Mouse (Mus musculus): Measurements from ENCODE around the gene Csnk1g1. TPM values are rescaled to one million over a fixed set of nuclear protein-coding genes. Genes with fewer than 3 reads are reported as not detected.

The Csnk1g1 gene
- polyA plus RNA-seq (2012; rRNA removed): 17.3 and 26.9 TPM in 2 replicates

GRCm38 (mm10) chr9:65908394-65909300 lies at the start of gene Csnk1g1, which contains the start of gene Trip4:
Gene Csnk1g1 (plus strand): TSS chr9:65908924.
Gene Trip4 (minus strand): TSS chr9:65908794.
- TF ChIP-seq CTCF (IDR thresholded peaks at IDR 0.05; ENCODE audit: borderline replicate concordance, extremely low read depth, insufficient read depth, insufficient read length) (peak; percentile 29; the same call in 1 of the 2 replicates), POLR2A (IDR thresholded peaks at IDR 0.05; ENCODE audit: borderline replicate concordance, extremely low read depth, insufficient read depth, insufficient read length, poor library complexity, severe bottlenecking) (no peak; the same call in 1 of the 2 replicates)
- DNase-seq (ENCODE audit: low read depth): peak; percentile 100

GRCm38 (mm10) chr9:65859656-65860055 lies 49.1 kb upstream of the Csnk1g1 start:
- TF ChIP-seq POLR2A (IDR thresholded peaks at IDR 0.05; ENCODE audit: borderline replicate concordance, extremely low read depth, insufficient read depth, insufficient read length, poor library complexity, severe bottlenecking): no peak
- TF ChIP-seq CTCF (IDR thresholded peaks at IDR 0.05; ENCODE audit: borderline replicate concordance, extremely low read depth, insufficient read depth, insufficient read length): no peak
- DNase-seq (ENCODE audit: low read depth): peak; percentile 15

GRCm38 (mm10) chr9:65884564-65885315 lies 24.0 kb upstream of the Csnk1g1 start:
- DNase-seq (ENCODE audit: low read depth): peak; percentile 96
- TF ChIP-seq POLR2A (IDR thresholded peaks at IDR 0.05; ENCODE audit: borderline replicate concordance, extremely low read depth, insufficient read depth, insufficient read length, poor library complexity, severe bottlenecking): peak; percentile 41; the same call in 1 of the 2 replicates
- TF ChIP-seq CTCF (IDR thresholded peaks at IDR 0.05; ENCODE audit: borderline replicate concordance, extremely low read depth, insufficient read depth, insufficient read length): peak; percentile 17; the same call in 1 of the 2 replicates

GRCm38 (mm10) chr9:65890143-65890628 lies 18.5 kb upstream of the Csnk1g1 start, which contains the start of gene Pclaf:
Gene Pclaf (plus strand): TSS chr9:65890237.
- no peak for TF ChIP-seq POLR2A (IDR thresholded peaks at IDR 0.05; ENCODE audit: borderline replicate concordance, extremely low read depth, insufficient read depth, insufficient read length, poor library complexity, severe bottlenecking)
- no peak for TF ChIP-seq CTCF (IDR thresholded peaks at IDR 0.05; ENCODE audit: borderline replicate concordance, extremely low read depth, insufficient read depth, insufficient read length)
- DNase-seq (ENCODE audit: low read depth): peak; percentile 95

- TF ChIP-seq POLR2A (IDR thresholded peaks at IDR 0.05; ENCODE audit: borderline replicate concordance, extremely low read depth, insufficient read depth, insufficient read length, poor library complexity, severe bottlenecking): no peak
- TF ChIP-seq CTCF (IDR thresholded peaks at IDR 0.05; ENCODE audit: borderline replicate concordance, extremely low read depth, insufficient read depth, insufficient read length): no peak
- peak; percentile 28 for DNase-seq (ENCODE audit: low read depth)
These were observed 17.6 kb upstream of the Csnk1g1 start for GRCm38 (mm10) chr9:65891126-65891525.

- TF ChIP-seq CTCF (IDR thresholded peaks at IDR 0.05; ENCODE audit: borderline replicate concordance, extremely low read depth, insufficient read depth, insufficient read length): no peak
- no peak for TF ChIP-seq POLR2A (IDR thresholded peaks at IDR 0.05; ENCODE audit: borderline replicate concordance, extremely low read depth, insufficient read depth, insufficient read length, poor library complexity, severe bottlenecking)
These were observed 11.7 kb upstream of the Csnk1g1 start for GRCm38 (mm10) chr9:65896977-65897376.

GRCm38 (mm10) chr9:65902879-65903278 lies 5.8 kb upstream of the Csnk1g1 start:
- no peak for TF ChIP-seq CTCF (IDR thresholded peaks at IDR 0.05; ENCODE audit: borderline replicate concordance, extremely low read depth, insufficient read depth, insufficient read length)
- TF ChIP-seq POLR2A (IDR thresholded peaks at IDR 0.05; ENCODE audit: borderline replicate concordance, extremely low read depth, insufficient read depth, insufficient read length, poor library complexity, severe bottlenecking): no peak
- no peak for DNase-seq (ENCODE audit: low read depth)

More at GRCm38 (mm10) chr9:65896977-65897376, 11.7 kb upstream of the Csnk1g1 start:
- no peak for DNase-seq (ENCODE audit: low read depth)

GRCm38 (mm10) chr9:65903419-65903818 lies 5.3 kb upstream of the Csnk1g1 start:
- no peak for DNase-seq (ENCODE audit: low read depth)
- TF ChIP-seq CTCF (IDR thresholded peaks at IDR 0.05; ENCODE audit: borderline replicate concordance, extremely low read depth, insufficient read depth, insufficient read length) (no peak), POLR2A (IDR thresholded peaks at IDR 0.05; ENCODE audit: borderline replicate concordance, extremely low read depth, insufficient read depth, insufficient read length, poor library complexity, severe bottlenecking) (no peak)

GRCm38 (mm10) chr9:65909301-65909801 lies 627 bp downstream of the Csnk1g1 start:
- 0 out of 2 replicates have a peak, but pooled peaks have one; percentile 6 for TF ChIP-seq CTCF (IDR thresholded peaks at IDR 0.05; ENCODE audit: borderline replicate concordance, extremely low read depth, insufficient read depth, insufficient read length)
- no peak for TF ChIP-seq POLR2A (IDR thresholded peaks at IDR 0.05; ENCODE audit: borderline replicate concordance, extremely low read depth, insufficient read depth, insufficient read length, poor library complexity, severe bottlenecking)

GRCm38 (mm10) chr9:65909837-65910236 lies 1.1 kb downstream of the Csnk1g1 start:
- no peak for TF ChIP-seq POLR2A (IDR thresholded peaks at IDR 0.05; ENCODE audit: borderline replicate concordance, extremely low read depth, insufficient read depth, insufficient read length, poor library complexity, severe bottlenecking)
- no peak for TF ChIP-seq CTCF (IDR thresholded peaks at IDR 0.05; ENCODE audit: borderline replicate concordance, extremely low read depth, insufficient read depth, insufficient read length)

More at GRCm38 (mm10) chr9:65909301-65909801, 627 bp downstream of the Csnk1g1 start:
- DNase-seq (ENCODE audit: low read depth): peak; percentile 59

More at GRCm38 (mm10) chr9:65909837-65910236, 1.1 kb downstream of the Csnk1g1 start:
- no peak for DNase-seq (ENCODE audit: low read depth)
